Mouse (Mus musculus) left cerebral cortex, adult 18-20 months (tissue): ENCODE measurements around the gene Lrrc7. TPM values are rescaled to one million over a fixed set of nuclear protein-coding genes. Genes with fewer than 3 reads are reported as not detected.

Experiments
- DNase-seq, 2 experiments: peaks; one replicate each; pipeline ENCODE4 v3.0.0; 2021 to 2022; ENCODE audit warnings: low spot score in 2 of 2, mixed read lengths in 1 of 2
- long read RNA-seq, 2 experiments: library from polyadenylated mRNA; stranded (forward); transcript quantifications; one replicate each; pipeline ENCODE4 v2.0.0; 2021
- total RNA-seq, 2 experiments: library from RNA; stranded (reverse); gene quantifications; 2 replicates each; pipeline ENCODE4 v1.2.3; 2021

Gene Lrrc7
- 10 to 100 TPM; 99.9 TPM for total RNA-seq
- long read RNA-seq, experiment 1, full-length matches to known transcripts, result 6 of 20 reads
- long read RNA-seq, experiment 1, partial matches to known transcripts, result 5 of 20 reads
- long read RNA-seq, experiment 1, other reads (novel, unspliced or antisense), result 9 of 20 reads
- long read RNA-seq, experiment 2, full-length matches to known transcripts, result 2 of 6 reads
- long read RNA-seq, experiment 2, partial matches to known transcripts, result 1 of 6 reads
- long read RNA-seq, experiment 2, other reads (novel, unspliced or antisense), result 3 of 6 reads

DNA sequence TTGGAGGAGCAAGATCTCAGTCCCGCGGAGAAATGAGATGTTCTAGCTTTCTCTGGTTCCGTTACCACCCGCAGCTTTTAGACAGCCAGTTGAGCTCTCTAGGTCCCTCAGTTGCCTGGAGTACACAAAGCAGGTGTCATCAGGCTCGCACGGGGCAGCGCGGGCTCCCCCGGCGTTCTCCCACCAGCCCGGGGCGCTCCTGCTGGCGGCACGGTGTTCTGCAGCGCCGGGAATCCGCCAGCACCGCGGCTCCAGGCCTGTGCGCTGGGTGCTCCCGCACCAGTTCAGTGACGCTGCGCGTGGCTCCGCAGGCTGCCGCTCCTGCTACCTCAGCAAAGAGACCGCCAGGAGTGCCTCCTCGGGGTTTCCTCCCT, at the start of gene Lrrc7:
Gene Lrrc7, minus strand, starts transcription at position 235 of the 374 bp plus-strand sequence.
- DNase-seq, result peak; percentile 73 to 85

- no peak for DNase-seq
Measured at GRCm38 (mm10) chr3:158607065-158607464, 45.0 kb upstream of the Lrrc7 start.

- DNase-seq, result no peak
Measured at GRCm38 (mm10) chr3:158605274-158605673, 43.3 kb upstream of the Lrrc7 start.

DNA sequence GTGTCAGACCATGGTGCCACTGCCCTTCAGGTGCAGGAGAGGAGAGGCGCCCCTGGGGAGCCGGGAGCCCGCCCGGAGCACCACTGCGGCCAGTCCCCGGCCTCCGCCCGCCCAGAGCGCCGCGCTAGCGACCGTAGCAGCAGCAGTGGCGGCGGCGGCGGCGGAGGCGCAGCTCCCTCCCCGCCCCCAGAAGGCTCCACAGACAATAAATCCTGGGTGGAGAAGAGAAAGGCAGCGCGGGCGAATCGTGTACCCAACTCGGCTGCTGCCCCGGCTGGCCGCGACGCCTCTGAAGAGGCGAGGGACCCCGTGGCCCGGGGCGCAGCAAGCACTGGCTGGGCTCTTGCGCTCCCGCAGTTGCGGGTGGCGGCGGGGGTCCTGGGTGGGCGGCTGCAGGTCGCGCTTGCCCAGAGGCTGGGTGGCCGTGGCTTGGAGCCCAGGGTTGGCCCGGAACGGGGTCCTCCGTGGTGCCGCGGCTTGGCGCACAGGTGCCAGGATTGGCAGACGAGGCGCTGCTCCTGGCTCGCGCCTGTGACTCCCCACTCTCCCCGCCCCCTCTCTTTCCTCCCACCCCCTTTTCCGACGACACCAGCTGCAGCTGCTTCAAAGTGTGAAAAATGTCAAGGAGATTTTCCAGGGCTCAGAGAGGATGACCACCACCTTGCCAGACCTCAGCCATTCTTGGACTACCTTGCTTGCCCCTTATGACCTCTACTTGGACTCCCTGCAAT, 600 bp downstream of the Lrrc7 start:
- DNase-seq, result peak; percentile 50 to 64

- DNase-seq, result peak; percentile 26 to 37
Measured at GRCm38 (mm10) chr3:158560891-158561255, 1.1 kb downstream of the Lrrc7 start.

GRCm38 (mm10) chr3:158559691-158560650, 2.0 kb downstream of the Lrrc7 start:
- peak; percentile 65 to 81 for DNase-seq

GRCm38 (mm10) chr3:158559131-158559658, 2.8 kb downstream of the Lrrc7 start:
- no peak for DNase-seq

GRCm38 (mm10) chr3:158558631-158559030, 3.4 kb downstream of the Lrrc7 start:
- peak in 1 of 2 experiments; percentile 53 for DNase-seq

DNA sequence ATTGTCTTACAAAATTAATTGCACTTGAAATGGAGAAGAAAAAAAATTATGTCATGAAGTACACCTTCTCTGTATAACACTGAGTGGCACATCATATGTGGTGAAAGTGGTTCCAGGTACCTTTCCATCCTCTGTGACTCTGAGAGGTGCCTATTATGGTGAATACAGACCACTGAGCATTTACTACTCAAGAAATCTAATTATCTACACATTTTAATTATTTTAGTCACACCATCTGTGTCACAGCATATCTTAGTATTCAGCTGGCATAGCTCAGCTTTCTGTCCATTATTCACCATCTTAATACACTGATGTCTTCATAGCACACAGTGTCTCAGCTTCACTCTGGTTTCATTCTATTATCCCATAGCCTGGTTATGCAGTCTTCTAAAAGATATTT, 7.7 kb downstream of the Lrrc7 start:
- DNase-seq, result no peak

DNA sequence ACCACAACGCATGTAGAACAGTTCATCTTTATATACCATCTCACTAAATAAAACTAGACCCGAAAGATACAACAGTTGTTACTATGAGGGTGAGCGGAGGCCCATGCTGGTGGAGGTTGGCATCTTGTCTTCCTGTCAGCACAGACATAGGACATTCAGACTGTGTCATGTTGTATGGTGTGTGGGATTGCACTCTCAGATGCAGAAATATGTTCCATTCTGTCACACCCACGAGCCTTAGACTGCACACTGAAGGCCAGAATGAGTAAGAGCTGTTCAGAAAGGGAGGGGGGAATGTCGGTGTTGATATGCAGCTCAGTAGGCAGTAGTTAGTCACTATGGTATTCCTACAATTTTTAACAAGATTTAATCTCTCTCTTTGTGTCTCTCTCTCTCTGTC, 9.9 kb downstream of the Lrrc7 start:
- DNase-seq, result peak; percentile 29 to 58

DNA sequence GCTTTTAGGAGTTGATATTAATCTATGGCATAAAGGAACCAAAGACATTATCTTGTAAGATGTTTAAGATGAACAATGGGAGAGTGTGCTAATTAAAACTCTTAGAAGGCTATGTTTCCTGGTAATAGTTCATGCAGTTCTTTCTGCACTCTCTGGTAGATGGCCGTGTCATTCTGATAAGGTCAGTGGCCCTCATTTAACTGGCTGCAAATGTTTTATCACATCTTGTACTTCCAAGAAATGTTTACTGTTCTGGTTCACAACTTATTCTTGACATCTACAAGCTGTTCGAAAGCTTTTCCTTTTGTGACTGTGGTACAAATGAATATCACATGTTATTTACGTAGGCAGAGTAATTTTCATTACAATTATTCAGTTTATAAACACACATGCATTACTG, 18.5 kb downstream of the Lrrc7 start:
- no peak for DNase-seq

- DNase-seq, result no peak
Measured at GRCm38 (mm10) chr3:158532859-158533258, 29.2 kb downstream of the Lrrc7 start.

DNA sequence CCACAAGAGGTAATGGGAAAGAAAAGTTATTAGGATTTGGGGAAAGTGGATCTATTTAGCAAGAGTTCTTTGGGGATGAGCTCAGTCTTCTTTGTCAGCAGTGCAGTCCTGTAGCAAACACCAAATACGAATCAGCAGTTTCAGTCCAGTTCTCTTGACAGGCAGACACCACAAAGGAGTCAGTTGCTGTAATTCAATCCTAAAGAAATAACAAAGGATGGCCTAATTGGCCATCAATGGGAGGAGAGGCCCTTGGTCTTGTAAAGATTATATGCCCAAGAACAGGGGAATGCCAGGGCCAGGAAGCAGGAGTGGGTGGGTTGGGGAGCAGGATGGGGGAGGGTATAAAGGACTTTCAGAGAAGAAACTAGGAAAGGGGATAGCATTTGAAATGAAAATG, 33.5 kb downstream of the Lrrc7 start:
- DNase-seq, result no peak

- no peak for DNase-seq
Measured at GRCm38 (mm10) chr3:158493730-158494129, 68.3 kb downstream of the Lrrc7 start.

- DNase-seq, result no peak
Measured at GRCm38 (mm10) chr3:158479677-158480076, 82.3 kb downstream of the Lrrc7 start.

DNA sequence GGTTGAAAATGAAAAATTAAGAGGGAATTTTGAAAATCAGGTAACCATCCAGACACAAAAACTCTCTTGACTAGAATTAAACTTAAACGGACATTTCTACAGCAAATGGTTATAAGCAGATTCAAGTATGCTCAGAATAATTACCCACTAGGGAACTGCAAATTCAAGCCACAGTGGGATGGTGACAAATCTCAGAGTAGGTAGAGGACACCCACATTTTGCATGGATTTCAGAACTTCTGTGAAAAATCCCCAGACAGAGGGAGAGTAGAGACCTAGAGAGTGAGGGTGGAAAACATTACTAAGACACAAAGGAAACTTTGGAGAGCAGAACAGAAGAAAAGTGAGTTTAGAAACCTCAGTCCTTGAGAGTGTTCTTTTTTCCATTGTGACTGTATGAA, 161.4 kb downstream of the Lrrc7 start:
- DNase-seq, result no peak

DNA sequence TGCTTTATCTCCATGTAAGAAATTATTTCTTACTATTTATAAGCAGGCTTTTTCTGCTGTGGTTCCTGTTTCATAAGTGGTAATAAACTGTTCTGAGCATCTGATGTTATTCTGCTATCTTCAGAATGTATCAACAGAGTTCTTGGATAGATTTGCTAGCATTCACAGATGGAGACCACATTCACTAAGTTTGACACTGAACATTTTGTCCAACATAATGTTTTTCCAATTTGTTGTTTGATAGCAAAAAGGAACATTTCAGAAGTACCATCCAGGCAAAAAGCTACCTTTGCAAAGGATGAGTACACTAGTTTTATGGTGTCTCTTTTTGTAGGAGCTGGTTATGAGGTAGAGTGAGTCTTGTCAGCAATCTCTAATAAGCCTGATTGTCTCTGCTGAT, 170.5 kb downstream of the Lrrc7 start:
- no peak for DNase-seq

DNA sequence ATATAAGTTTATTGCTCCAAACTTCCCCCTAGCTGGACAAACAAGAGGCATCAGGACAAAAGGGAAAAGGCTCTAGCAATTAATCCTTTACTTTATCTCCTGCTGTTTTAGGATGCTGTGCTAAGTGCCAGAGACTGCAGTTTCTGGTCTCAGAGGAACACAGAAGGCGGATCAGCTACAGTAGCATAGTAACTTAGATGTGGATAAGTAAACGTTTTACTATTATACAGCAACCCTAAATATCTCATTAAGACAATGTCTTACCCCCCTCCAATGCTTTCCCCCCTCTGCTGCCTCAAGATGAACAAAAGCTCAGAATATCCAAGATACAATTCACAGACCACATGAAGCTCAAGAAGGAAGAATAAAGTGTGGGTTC, 174.0 kb downstream of the Lrrc7 start:
- DNase-seq, result no peak

DNA sequence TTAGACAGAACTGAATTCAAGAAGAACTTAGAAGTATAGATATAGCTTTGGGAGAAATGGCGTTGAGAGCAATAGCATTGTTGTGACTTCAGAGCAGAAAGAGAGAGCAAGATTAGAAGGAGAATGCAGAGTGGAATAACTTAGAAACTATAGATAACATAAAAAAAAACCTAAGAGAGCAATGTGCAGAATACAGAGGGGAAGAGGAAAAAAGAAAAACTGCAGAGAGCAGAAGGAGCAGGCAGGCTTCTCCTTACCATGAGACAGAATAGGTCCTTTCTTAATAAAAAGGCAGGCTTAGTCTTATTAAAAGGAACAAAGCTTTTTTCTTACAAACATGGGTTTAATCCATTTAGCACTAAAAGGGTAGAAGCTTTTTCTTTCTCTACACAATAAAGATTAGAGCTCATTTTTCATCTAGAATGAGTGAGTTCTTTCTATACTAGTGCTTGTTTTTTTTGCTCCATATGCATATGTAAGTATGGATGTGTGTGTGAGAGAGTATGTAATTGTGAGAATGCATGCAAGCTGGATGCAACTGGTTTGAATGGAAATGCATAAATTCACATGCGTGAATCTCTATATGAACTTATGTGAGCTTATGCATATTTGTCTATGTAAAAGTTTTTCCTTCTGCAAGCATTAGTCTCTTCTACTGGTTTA, 174.5 kb downstream of the Lrrc7 start:
- no peak for DNase-seq

- DNase-seq, result no peak
Measured at GRCm38 (mm10) chr3:158386848-158387247, 175.2 kb downstream of the Lrrc7 start.

- peak in 1 of 2 experiments; percentile 52 for DNase-seq
Measured at GRCm38 (mm10) chr3:158375885-158376284, 186.1 kb downstream of the Lrrc7 start.
